In the genomic region with DNA sequence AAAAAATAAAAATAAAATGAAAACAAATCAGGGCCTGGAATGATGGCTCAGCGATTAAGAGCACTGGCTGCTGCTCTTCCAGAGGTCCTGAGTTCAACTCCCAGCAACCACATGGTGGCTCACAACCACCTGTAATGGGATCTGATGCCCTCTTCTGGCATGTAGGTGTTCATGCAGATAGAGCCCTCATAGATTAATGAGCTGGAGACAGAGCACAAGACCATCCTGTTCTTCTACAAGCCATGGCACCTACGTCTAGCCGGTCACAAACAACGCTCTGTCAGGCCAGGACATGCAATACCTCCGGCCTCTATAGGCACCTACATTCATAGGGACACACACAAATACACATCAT, we compare ENCODE assay signal across 12 mouse cellular contexts. TPM values are rescaled to one million over a fixed set of nuclear protein-coding genes. Genes with fewer than 3 reads are reported as not detected.
DNase-seq lines count a peak whose midpoint lies in the region; ATAC-seq and TF ChIP-seq lines count a peak whose summit lies in the region.
"Not testable (repeated sequence)": the region's sequence is repeated elsewhere in the genome, so short reads cannot be mapped to it uniquely, and the experiment has no call there.
"Had no signal": no experiment of that assay in that cellular context is flagged by ENCODE, and none has a peak within 500 bp of the region (broad histone marks: within the 10 kb centered on the region; RNA-seq: fewer than 3 reads in every experiment).

No protein-coding gene starts in this region.

- peak; percentile 24; the same call in 1 of the 2 replicates for TF ChIP-seq CTCF in bone marrow, adult 2 months (IDR thresholded peaks at IDR 0.05; ENCODE audit: control insufficient read depth, insufficient read depth, low read length)
- TF ChIP-seq CTCF in gastrocnemius, adult 2 months (IDR thresholded peaks at IDR 0.05): peak; percentile 47
- peak; percentile 36 for TF ChIP-seq CTCF in lung, embryonic 14.5 days (IDR thresholded peaks at IDR 0.05; ENCODE audit: low read depth)

- H3K9ac ChIP-seq in hindbrain, embryonic 13.5 days; limb, embryonic 12.5 days (replicated peaks); lung, embryonic 14.5 days: not testable (repeated sequence)

- H3K9me3 ChIP-seq in hindbrain, embryonic 13.5 days; limb, embryonic 12.5 days; lung, embryonic 14.5 days (ENCODE audit: low read depth, low read length): not testable (repeated sequence)

- not testable (repeated sequence) for TF ChIP-seq POLR2A in bone marrow, adult 2 months (IDR thresholded peaks at IDR 0.05; ENCODE audit: borderline replicate concordance, control insufficient read depth, low read depth, low read length)

- DNase-seq in CD4-positive, CD25-positive, alpha-beta regulatory T cell, adult 2 months (ENCODE audit: low read depth, low spot score): peak; percentile 66
- DNase-seq in gastrocnemius, adult 2 months; lung, embryonic 14.5 days: not testable (repeated sequence)
- DNase-seq in naive thymus-derived CD4-positive, alpha-beta T cell, adult 2 months (ENCODE audit: low read depth): peak; percentile 62
- DNase-seq in thymus, postnatal 0 days (ENCODE audit: low spot score): peak; percentile 42

- ATAC-seq in hindbrain, embryonic 13.5 days (ENCODE audit: low FRiP score); limb, embryonic 12.5 days (ENCODE audit: insufficient number of reproducible peaks, insufficient read depth, low FRiP score, low TSS enrichment, low read depth); lung, embryonic 14.5 days (ENCODE audit: insufficient read depth): not testable (repeated sequence)

- H3K4me1 ChIP-seq in bone marrow, adult 2 months (ENCODE audit: control insufficient read depth, insufficient read depth, low read length); lung, embryonic 14.5 days (ENCODE audit: insufficient read depth): not testable (repeated sequence)
- H3K4me1 ChIP-seq in hindbrain, embryonic 13.5 days (replicated peaks): peaks cover 14% of the 10 kb centered on the region
- peaks cover 19% of the 10 kb centered on the region for H3K4me1 ChIP-seq in limb, embryonic 12.5 days (replicated peaks)

- intact Hi-C loops in gastrocnemius, adult 2 months (cut with DNase I): not testable (repeated sequence)

- not testable (repeated sequence) for H3K27ac ChIP-seq in bone marrow, adult 2 months (ENCODE audit: control insufficient read depth, insufficient read depth, low read depth, low read length, poor library complexity); gastrocnemius, adult 2 months; hindbrain, embryonic 13.5 days; limb, embryonic 12.5 days; lung, embryonic 14.5 days (ENCODE audit: low read depth)

- peaks cover 40% of the 10 kb centered on the region for H3K27me3 ChIP-seq in hindbrain, embryonic 13.5 days
- H3K27me3 ChIP-seq in limb, embryonic 12.5 days: peaks cover 34% of the 10 kb centered on the region
- peaks cover 12% of the 10 kb centered on the region for H3K27me3 ChIP-seq in lung, embryonic 14.5 days (ENCODE audit: insufficient read depth, low read length)

- H3K4me3 ChIP-seq in bone marrow, adult 2 months (replicated peaks; ENCODE audit: control insufficient read depth, low read depth, low read length): not testable (repeated sequence)
- peak overlapping the region; percentile 82 for H3K4me3 ChIP-seq in gastrocnemius, adult 2 months
- peak overlapping the region; percentile 35; the same call in 1 of the 2 replicates for H3K4me3 ChIP-seq in hindbrain, embryonic 13.5 days
- H3K4me3 ChIP-seq in limb, embryonic 12.5 days (replicated peaks): peak overlapping the region; percentile 46; the same call in 1 of the 2 replicates
- H3K4me3 ChIP-seq in lung, embryonic 14.5 days (ENCODE audit: low read depth, low read length): 0 out of 2 replicates have a peak overlapping the region, but pooled peaks have one; percentile 4

- not testable (repeated sequence) for H3K36me3 ChIP-seq in hindbrain, embryonic 13.5 days; limb, embryonic 12.5 days; lung, embryonic 14.5 days (ENCODE audit: insufficient read depth)

- whole genome bisulfite sequencing in bone marrow, adult 2 months: 72% methylated on average over 5 of the region's 5 CpGs
- 60% methylated on average over 5 of the region's 5 CpGs for WGBS in hindbrain, embryonic 13.5 days
- WGBS in limb, embryonic 12.5 days: 64% methylated on average over 5 of the region's 5 CpGs
- WGBS in lung, embryonic 14.5 days: 61% methylated on average over 5 of the region's 5 CpGs

- H3K4me2 ChIP-seq in hindbrain, embryonic 13.5 days: peak overlapping the region; percentile 56; the same call in 1 of the 2 replicates
- H3K4me2 ChIP-seq in limb, embryonic 12.5 days: peak overlapping the region; percentile 80; the same call in 1 of the 2 replicates
- H3K4me2 ChIP-seq in lung, embryonic 14.5 days: peak overlapping the region; percentile 77; the same call in 1 of the 2 replicates

RNA-seq across cellular contexts. Expression of gene Gm12248, which starts 5.4 kb away (rescaled TPM):
- not detected in 2 replicates for polyA plus RNA-seq in bone marrow, adult 2 months (2011; ENCODE audit: insufficient read depth, insufficient read length, low replicate concordance, missing spikeins)
- total RNA-seq in gastrocnemius, adult 2 months (2021): not detected
- 0.12 TPM in 1 of 2 replicates, not detected in the other for polyA plus RNA-seq in hindbrain, embryonic 13.5 days (2015; fragmentation: Nextera tagmentation; extraction: Ambion mirVana)
- polyA plus RNA-seq in limb, embryonic 12.5 days (2016; fragmentation: Nextera tagmentation; extraction: Ambion mirVana): not detected in 2 replicates
- polyA plus RNA-seq in lung, embryonic 14.5 days (2014; fragmentation: Nextera tagmentation; extraction: Ambion mirVana): not detected in 2 replicates
- polyA plus RNA-seq in thymus, postnatal 0 days (2015; fragmentation: Nextera tagmentation; extraction: Ambion mirVana): 0.12 and 0.38 TPM in 2 replicates
- total RNA-seq: heart, adult 18-20 months had no signal
- polyA plus RNA-seq: cortical plate, adult 2 months; liver, embryonic 16.5 days; midbrain, embryonic 14.5 days had no signal

RNA-seq across cellular contexts. Expression of gene Cnot8, which starts 5.6 kb away (rescaled TPM):
- 23.3 and 34.5 TPM in 2 replicates for polyA plus RNA-seq in bone marrow, adult 2 months (2011; ENCODE audit: insufficient read depth, insufficient read length, low replicate concordance, missing spikeins)
- total RNA-seq in gastrocnemius, adult 2 months (2021): 10 to 100 TPM; 28.4 to 38.0 TPM
- polyA plus RNA-seq in hindbrain, embryonic 13.5 days (2015; fragmentation: Nextera tagmentation; extraction: Ambion mirVana): 114 and 117 TPM in 2 replicates
- polyA plus RNA-seq in limb, embryonic 12.5 days (2016; fragmentation: Nextera tagmentation; extraction: Ambion mirVana): 106 and 109 TPM in 2 replicates
- polyA plus RNA-seq in lung, embryonic 14.5 days (2014; fragmentation: Nextera tagmentation; extraction: Ambion mirVana): 82.3 and 86.8 TPM in 2 replicates
- 155 TPM in 2 replicates for polyA plus RNA-seq in thymus, postnatal 0 days (2015; fragmentation: Nextera tagmentation; extraction: Ambion mirVana)
